Mouse (Mus musculus): Measurements from ENCODE around the gene Bin2.
"Not testable (repeated sequence)": the region's sequence is repeated elsewhere in the genome, so short reads cannot be mapped to it uniquely, and the experiment has no call there.

Gene Bin2

DNA sequence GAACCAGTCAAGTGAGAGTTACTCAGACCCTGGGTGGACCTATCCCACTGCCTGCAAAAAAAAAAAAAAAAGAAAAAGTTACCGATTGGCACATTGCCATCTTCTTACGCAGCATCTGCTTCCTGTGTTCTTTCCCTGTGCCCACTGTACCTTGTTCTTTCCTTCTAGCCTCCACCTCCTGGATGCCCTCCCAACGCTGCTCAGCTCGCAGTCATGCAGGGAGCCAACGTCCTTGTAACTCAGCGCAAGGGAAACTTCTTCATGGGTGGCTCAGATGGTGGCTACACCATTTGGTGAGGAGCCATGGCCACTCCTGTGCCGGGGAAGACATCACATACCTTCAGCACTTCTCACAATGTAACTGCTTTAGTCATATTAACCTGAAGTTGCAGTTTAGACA, 50.2 kb downstream of the Bin2 start:
- no peak for DNase-seq (ENCODE audit: low read depth, low spot score)

DNA sequence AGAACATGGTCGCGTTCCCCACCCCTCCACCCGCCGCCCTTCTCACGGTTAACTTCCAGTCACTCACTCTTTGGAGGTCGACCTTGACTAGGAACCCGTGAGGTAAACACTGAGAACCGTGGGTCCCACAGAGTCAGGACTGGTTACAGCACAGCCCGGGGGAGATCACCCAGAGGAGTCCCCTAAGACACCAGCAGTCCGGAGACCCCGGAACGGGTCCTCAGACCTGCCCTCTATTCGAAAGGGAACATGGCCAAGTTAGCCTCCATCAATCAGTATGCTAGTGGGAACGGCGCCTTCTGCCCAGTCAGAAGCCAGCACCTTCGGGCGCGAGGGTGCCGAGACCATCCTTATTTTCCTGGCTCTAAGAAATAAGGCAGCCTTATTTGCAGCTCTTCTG, 53.1 kb downstream of the Bin2 start:
- DNase-seq (ENCODE audit: low read depth, low spot score) = no peak

DNA sequence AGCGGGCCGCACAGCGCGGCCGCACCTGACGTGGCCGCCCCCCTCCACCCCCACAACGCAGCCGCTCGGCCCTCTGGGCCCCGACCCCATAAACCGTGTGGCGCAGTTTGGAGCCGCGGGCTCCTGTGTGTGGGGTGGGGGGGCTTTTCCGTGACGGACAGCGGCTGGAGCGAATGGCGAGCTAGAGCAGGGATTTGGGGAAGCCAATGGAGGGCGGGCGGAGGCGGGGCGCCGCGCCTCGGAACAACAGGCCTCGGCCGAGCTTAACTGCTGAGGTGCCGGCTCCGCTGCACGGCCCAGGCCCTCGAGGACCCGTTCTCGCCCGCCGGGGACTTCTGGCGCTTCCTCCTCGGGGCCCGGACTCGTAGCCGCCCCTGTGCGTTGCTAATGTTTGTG, 53.5 kb downstream of the Bin2 start:
- DNase-seq (ENCODE audit: low read depth, low spot score) = peak; percentile 91

DNA sequence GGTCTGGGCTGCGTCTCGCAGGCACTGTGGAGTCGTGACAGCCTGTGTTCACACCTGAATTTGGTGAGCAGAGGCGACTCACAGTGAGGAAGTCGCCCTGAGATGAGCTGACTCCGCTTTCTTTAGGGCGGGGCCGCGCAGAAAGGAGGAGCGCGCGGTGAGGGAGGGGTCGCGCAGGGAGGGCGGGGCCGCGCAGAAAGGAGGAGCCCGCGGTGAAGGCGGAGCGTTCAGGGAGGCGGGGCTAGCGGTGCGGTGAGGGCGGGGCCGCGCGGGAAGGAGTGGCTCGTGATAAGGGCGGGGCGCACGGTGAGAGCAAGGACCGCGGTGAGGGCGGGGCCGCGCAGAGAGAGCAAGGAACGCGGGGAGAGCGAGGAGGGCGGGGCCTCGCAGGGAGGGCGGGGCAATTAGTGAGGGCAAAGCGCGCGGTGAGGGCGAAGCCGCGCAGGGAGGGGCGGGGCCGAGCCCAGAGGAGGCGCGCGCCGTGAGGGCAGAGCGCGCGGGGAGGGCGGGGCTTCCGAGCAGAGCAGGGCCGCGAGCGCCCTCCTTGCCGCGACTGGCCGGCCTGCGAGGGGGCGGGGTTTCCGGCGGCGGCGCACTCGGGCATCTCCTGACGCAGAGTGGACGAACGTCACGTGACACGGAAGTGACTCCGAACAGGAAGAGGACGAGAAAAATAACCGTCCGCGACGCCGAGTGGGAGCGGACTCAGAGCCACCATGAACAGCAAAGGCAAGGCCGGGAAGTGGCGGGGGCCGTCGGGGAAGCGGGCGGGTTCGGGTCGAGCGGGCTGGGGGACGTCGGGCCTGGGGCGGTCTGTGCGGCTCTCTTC, 54.1 kb downstream of the Bin2 start, which contains the start of gene Dazap2:
Gene Dazap2, plus strand, starts transcription at position 354 of the 829 bp plus-strand sequence.
- DNase-seq (ENCODE audit: low read depth, low spot score) = peak; percentile 97

DNA sequence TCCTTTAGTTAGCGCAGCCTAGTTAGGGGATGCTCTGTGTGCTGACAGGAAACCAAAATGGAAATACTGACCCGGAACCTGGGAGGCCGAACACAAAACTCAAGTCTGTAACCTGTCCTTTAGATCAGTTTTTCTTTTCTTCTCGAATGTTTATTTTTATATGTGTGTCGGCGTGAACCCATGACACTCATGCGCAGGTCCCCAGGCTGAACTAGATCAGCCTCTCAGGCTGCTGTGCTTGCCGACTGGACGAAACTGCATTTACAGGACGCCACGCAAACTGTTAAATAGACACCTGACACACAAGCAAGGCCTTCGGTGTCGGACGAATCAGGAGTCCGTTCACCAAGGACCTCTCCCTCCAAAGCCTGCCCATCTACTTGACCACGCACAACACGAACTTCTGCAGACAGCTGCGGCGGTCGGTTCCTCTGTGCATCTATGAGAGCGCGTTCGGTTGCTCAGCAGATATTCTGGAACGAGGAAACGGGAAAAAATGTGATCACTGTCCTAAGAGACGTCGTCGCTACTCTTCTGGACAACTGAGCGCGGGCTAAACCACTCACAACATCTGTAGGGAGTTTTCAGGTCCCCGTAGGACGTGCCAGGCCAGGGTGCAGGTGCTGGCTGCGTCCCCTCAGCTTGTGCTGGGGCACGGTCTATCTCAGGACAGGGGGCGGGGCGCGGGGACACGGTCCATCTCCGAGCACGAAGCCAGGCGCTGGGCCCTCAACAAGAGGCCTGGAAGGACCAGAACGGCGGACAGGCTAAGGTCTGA, 54.9 kb downstream of the Bin2 start:
- no peak for DNase-seq (ENCODE audit: low read depth, low spot score)

DNA sequence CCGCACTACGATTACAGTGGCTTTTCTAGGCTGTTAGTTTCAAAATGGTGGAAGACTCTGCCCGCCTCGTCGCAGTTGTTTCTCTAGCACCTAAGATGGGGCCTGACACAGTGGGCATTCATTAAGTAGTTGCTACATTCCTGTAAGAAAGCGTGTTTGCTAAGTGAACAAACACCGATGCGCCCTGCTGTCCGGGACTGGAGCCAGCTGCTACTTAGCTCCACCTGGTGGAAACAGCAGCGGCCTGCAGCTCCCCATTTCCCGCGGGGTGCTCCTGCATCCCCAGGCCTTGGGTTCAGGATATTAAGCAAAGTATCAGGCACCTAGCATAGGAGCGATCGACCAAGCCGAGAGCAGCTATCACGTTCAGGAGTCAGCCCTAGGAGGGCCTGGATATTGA, 55.8 kb downstream of the Bin2 start:
- DNase-seq (ENCODE audit: low read depth, low spot score) = peak; percentile 77

DNA sequence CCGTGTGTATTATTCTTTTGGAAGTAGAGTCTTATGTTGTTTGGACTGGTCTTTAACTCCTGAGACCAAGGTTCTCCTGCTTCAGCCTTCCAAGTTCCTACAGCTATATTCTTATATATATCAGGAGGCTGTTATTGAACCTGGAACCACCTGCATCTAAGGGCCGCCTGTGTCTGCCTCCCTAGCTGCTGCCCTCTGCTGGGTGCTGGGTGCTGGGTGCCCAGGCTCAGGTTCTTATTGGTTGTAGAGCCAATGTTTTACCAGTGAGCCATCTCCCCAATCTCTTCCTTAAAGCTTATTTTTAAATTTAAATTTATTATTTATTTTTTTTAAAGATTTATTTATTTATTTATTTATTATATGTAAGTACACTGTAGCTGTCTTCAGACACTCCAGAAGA, 56.9 kb downstream of the Bin2 start:
- no peak for DNase-seq (ENCODE audit: low read depth, low spot score)

DNA sequence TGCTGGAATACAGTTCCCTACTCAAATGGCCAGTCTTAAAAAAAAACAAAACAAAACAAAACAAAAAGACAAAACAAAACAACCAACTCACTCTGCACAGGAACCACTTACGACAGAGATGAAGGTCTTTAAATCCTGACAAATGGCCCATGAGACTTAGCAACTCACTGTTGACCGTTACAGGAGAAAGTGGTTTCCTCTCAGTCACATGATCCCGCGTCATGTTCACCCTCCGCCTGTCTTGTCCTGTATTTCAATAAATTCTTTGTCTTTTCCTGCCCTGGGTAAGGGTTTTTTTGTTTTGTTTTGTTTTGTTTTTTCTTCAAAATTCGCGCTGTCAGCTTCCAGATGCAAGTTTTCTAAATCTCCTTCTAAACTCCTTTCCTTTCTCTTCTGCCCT, 57.4 kb downstream of the Bin2 start:
- DNase-seq (ENCODE audit: low read depth, low spot score) = no peak

DNA sequence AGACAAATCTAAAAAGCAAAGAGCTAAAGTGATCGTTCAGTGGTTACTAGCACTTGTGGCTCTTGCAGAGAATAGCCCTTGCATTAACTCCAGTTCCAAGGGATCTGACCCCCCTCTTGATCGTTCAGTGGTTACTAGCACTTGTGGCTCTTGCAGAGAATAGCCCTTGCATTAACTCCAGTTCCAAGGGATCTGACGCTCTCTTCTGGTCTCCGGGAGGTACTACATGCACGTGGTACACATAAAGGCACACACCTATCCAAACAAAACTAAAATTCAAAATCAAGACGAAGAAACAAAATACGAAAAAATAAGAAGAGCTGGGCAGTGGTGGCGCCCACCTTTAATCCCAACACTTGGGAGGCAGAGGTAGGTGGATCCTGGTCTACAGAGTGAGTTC, 62.7 kb downstream of the Bin2 start:
- not testable (repeated sequence) for DNase-seq (ENCODE audit: low read depth, low spot score)

DNA sequence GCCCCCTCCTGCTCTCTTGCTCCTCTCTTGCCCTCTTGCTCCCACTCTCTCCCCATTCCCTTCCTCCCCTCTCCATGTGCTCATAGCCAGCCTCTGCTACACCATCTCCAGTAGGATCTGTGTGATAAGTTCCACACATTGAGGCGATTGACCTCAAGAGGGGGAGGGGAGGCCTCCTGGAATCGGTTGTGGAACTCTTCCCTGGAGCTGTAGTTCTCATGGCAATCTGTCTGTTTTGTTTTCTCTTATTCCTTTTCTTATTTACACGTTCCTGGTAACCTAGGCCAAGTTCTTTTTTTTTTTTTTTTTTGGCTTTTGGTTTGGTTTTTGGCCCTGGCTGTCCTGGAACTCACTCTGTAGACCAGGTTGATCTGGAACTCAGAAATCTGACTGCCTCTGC, 67.7 kb downstream of the Bin2 start:
- DNase-seq (ENCODE audit: low read depth, low spot score) = no peak

DNA sequence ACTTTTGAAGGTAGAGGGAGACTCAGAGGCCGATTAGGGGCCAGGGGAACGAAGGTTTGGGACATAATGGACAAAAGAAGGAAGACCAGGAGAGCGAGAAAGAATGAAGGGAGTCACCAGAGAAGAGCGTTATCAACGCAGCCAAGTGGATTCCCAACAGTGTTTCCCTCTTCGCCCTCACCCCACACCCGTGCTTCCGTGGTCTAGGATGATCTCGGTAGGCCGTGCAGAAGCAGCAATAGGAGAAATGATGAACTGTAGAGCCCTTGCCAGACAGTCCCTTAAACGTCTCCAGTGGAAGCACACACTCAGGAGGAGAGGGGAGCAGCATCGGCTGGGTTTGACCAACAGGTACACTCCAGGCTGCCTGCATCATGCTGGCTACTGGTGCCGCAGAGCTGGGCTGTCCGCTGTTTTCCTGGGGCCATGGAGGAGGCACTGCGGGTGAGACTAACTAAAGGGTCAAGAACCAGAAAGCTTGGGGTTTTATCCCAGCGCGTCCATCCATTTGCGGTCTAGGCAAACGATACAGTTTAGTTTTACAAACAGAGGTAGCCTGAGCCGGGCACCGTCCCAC, 68.6 kb downstream of the Bin2 start:
- no peak for DNase-seq (ENCODE audit: low read depth, low spot score)

DNA sequence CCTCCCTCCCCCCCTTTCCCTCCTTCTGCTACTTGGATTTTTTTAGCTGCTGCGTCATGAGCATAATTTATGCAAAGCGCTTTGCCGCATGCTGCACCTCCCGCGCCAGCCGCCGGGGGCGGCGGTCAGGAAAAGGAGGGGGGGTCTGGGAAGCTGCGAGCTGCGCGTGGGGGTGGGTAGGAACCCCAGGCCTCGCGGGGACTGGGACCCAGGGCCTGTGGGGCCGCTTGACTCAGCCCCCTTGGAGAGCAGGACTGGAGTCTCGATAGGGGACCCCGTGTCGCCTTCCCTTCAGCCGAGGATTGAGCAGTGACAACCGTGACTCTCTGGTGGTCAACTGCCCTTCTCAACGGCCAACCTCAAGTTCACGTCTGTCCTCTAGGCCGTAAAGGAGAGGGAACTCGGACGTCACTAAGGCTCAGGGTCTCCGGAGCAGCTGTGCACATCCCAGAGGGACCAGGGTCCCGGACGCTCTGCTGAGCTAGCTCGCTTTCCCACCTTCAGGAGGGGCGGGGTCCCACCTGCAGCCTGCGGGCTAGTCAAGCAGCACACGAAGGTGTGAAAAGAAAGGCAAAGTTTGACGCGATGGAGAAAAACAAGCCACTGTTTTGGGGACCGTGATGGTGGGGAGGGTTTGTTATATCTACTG, 69.2 kb downstream of the Bin2 start:
- DNase-seq (ENCODE audit: low read depth, low spot score) = peak; percentile 87

DNA sequence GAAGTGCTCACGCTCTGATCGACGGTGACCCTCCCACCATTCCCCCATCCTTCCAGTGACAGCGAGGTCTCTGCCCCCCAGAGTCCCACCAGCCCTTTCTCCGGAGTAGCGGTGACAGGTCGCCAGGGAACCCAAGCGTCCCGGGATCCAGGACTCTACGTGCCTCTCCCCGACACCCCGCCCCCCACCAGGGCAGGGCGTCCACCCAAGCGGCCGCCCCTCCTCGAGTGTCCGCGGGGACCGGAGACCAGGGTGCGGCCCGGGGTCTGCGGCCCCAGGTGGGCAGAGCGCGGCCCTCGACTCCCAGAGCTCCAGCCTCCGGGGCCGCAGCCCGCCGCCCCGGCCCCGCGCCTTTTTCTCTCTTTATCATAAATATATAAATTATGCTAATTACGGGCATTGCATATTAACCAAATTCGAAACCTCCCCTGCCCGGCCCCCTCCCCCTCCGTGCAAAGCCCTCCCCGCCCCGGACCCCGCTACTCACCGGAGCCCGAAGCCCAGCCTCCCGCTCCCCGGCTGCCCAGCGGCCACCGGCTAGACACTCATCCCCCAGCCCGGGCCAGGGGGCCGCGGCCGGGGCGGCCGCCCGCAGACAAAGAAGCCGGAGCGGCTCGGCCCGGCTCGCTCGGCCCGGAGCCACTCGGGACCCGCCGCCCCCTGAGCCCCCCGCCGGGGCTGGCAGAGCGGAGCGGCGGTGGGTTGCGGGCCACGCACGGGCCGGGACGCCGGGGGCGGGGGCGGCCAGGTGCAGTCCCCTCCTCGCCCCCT, 69.9 kb downstream of the Bin2 start, which contains the start of gene Pou6f1:
Gene Pou6f1, minus strand, starts transcription at position 709 of the 771 bp plus-strand sequence.
- no peak for DNase-seq (ENCODE audit: low read depth, low spot score)

DNA sequence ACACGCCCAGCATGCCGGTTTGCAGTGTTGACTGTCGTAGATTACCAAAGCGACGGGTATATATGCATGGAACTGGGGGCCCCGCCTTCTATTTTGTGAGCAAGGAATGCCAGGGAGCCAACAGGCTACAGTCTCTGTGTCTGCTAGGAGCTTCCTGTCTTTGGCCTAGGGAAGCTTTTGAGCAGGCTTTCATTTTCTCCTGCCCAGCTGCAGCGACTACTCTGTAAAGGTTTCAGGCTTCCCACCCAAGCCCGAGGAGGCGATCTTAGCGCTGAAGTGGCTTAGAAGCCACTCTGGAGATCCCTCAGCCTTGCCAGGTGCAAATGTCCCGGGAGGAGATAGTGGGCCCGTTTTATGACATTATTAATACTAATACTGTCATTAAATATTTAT, 70.5 kb downstream of the Bin2 start:
- peak; percentile 35 for DNase-seq (ENCODE audit: low read depth, low spot score)

DNA sequence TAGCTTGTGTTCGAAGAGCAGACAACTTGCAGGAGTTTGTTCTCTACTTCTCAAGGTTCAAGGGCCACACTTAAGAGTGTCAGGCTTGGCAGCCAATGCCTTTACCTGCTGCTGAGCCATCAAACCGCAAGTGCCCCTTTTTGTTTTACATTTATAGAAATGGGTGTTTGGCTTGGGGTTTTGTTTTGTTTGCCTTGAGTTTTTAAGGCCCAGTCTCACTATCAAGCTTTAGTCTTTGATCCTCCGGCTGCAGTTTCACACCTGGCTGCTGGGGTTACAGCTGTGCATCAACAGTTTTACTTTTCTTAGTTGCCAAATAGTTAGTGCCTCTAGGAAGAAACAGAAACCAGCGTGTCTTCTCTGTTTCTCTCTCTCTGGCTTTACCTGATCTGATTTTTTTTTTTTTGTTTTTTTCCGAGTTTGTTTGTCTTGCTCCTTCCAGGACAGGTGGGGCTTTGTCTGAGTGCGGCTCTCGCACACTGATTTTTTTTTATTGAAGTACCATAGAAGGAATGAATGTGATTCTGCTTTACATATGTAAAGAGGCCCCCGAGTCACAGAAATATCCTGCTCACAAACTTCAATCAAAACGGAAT, 71.0 kb downstream of the Bin2 start:
- DNase-seq (ENCODE audit: low read depth, low spot score) = no peak

DNA sequence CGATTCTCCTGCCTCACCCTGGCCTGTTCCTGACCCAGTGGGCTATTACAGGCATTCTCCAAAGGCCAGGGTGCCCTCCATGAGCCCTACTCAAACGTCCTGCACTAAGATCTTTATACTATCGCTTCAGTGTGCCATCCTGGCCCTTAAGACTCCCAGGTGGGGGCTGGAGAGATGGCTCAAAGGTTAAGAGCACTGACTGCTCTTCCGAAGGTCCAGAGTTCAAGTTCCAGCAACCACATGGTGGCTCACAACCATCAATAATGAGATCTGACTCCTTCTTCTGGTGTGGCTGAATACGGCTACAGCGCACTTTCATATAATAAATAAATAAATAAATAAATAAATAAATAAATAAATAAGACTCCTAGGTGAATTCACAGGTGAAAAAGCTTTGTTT, 76.5 kb downstream of the Bin2 start:
- DNase-seq (ENCODE audit: low read depth, low spot score) = no peak
